Mouse (Mus musculus): ENCODE results near the gene Sp9. TPM values are rescaled to one million over a fixed set of nuclear protein-coding genes. Genes with fewer than 3 reads are reported as not detected.

The Sp9 gene
- polyA plus RNA-seq, 1 experiment from 2014 or later = 0.35 TPM

GRCm38 (mm10) chr2:73272351-73273248 lies 875 bp downstream of the Sp9 start:
- Histone ChIP-seq H3K4me3 (ENCODE audit: low read length) (peak overlapping the region; percentile 36), H3K9me3 (ENCODE audit: control insufficient read depth, low read length) (no peaks in the 10 kb centered on the region), H3K36me3 (ENCODE audit: control insufficient read depth, insufficient read depth, low read length) (no peaks in the 10 kb centered on the region), H3K4me2 (ENCODE audit: low read length) (peak overlapping the region; percentile 51), H3K4me1 (ENCODE audit: control insufficient read depth, insufficient read depth, low read depth, low read length) (peaks cover 21% of the 10 kb centered on the region), H3K27me3 (replicated peaks; ENCODE audit: control insufficient read depth, insufficient read depth, low read length) (peaks cover 28% of the 10 kb centered on the region), H3K9ac (ENCODE audit: low read depth, low read length) (peak overlapping the region; percentile 35), H3K27ac (ENCODE audit: low read depth, low read length) (no peak overlapping the region; the same call in 1 of the 2 replicates)
- WGBS = under 1% methylated on average over 49 of the region's 55 CpGs
- ATAC-seq = no peak

- H3K27me3 ChIP-seq (replicated peaks; ENCODE audit: control insufficient read depth, insufficient read depth, low read length) = peaks cover 24% of the 10 kb centered on the region
- H3K36me3 ChIP-seq (ENCODE audit: control insufficient read depth, insufficient read depth, low read length) = no peaks in the 10 kb centered on the region
- peaks cover 21% of the 10 kb centered on the region for H3K4me1 ChIP-seq (ENCODE audit: control insufficient read depth, insufficient read depth, low read depth, low read length)
- H3K4me2 ChIP-seq (ENCODE audit: low read length) = peak overlapping the region; percentile 51
- peak; percentile 21; the same call in 1 of the 2 replicates for ATAC-seq
- peak overlapping the region; percentile 36 for H3K4me3 ChIP-seq (ENCODE audit: low read length)
- H3K27ac ChIP-seq (ENCODE audit: low read depth, low read length) = no peak overlapping the region; the same call in 1 of the 2 replicates
- H3K9me3 ChIP-seq (ENCODE audit: control insufficient read depth, low read length) = no peaks in the 10 kb centered on the region
- WGBS = under 1% methylated on average over 103 of the region's 110 CpGs
- H3K9ac ChIP-seq (ENCODE audit: low read depth, low read length) = peak overlapping the region; percentile 35
These were observed 1.8 kb downstream of the Sp9 start for GRCm38 (mm10) chr2:73273249-73274118.

GRCm38 (mm10) chr2:73274119-73274920 lies 2.6 kb downstream of the Sp9 start:
- H3K9me3 ChIP-seq (ENCODE audit: control insufficient read depth, low read length) = no peaks in the 10 kb centered on the region
- H3K36me3 ChIP-seq (ENCODE audit: control insufficient read depth, insufficient read depth, low read length) = no peaks in the 10 kb centered on the region
- H3K4me2 ChIP-seq (ENCODE audit: low read length) = peak overlapping the region; percentile 51
- H3K4me3 ChIP-seq (ENCODE audit: low read length) = peak overlapping the region; percentile 36
- no peak for ATAC-seq
- H3K27me3 ChIP-seq (replicated peaks; ENCODE audit: control insufficient read depth, insufficient read depth, low read length) = peaks cover 20% of the 10 kb centered on the region
- no peak overlapping the region for H3K27ac ChIP-seq (ENCODE audit: low read depth, low read length)
- peaks cover 25% of the 10 kb centered on the region for H3K4me1 ChIP-seq (ENCODE audit: control insufficient read depth, insufficient read depth, low read depth, low read length)
- under 1% methylated on average over 85 of the region's 88 CpGs for WGBS
- peak overlapping the region; percentile 41; the same call in 1 of the 2 replicates for H3K9ac ChIP-seq (ENCODE audit: low read depth, low read length)

GRCm38 (mm10) chr2:73275261-73276040 lies 3.7 kb downstream of the Sp9 start:
- WGBS = 12% methylated on average over 8 of the region's 8 CpGs
- H3K27me3 ChIP-seq (replicated peaks; ENCODE audit: control insufficient read depth, insufficient read depth, low read length) = peaks cover 16% of the 10 kb centered on the region

GRCm38 (mm10) chr2:73276141-73276571 lies 4.4 kb downstream of the Sp9 start:
- Histone ChIP-seq H3K4me1 (ENCODE audit: control insufficient read depth, insufficient read depth, low read depth, low read length) (peaks cover 25% of the 10 kb centered on the region), H3K9me3 (ENCODE audit: control insufficient read depth, low read length) (no peaks in the 10 kb centered on the region), H3K9ac (ENCODE audit: low read depth, low read length) (no peak overlapping the region), H3K36me3 (ENCODE audit: control insufficient read depth, insufficient read depth, low read length) (no peaks in the 10 kb centered on the region), H3K4me3 (ENCODE audit: low read length) (no peak overlapping the region), H3K27me3 (replicated peaks; ENCODE audit: control insufficient read depth, insufficient read depth, low read length) (peaks cover 11% of the 10 kb centered on the region), H3K4me2 (ENCODE audit: low read length) (no peak overlapping the region), H3K27ac (ENCODE audit: low read depth, low read length) (no peak overlapping the region)
- no peak for ATAC-seq
- 2% methylated on average over 6 of the region's 6 CpGs for WGBS

More at GRCm38 (mm10) chr2:73275261-73276040, 3.7 kb downstream of the Sp9 start:
- no peak overlapping the region for H3K4me3 ChIP-seq (ENCODE audit: low read length)
- no peak overlapping the region for H3K9ac ChIP-seq (ENCODE audit: low read depth, low read length)
- no peak for ATAC-seq
- no peak overlapping the region for H3K4me2 ChIP-seq (ENCODE audit: low read length)
- H3K9me3 ChIP-seq (ENCODE audit: control insufficient read depth, low read length) = no peaks in the 10 kb centered on the region
- H3K36me3 ChIP-seq (ENCODE audit: control insufficient read depth, insufficient read depth, low read length) = no peaks in the 10 kb centered on the region
- H3K4me1 ChIP-seq (ENCODE audit: control insufficient read depth, insufficient read depth, low read depth, low read length) = peaks cover 25% of the 10 kb centered on the region
- H3K27ac ChIP-seq (ENCODE audit: low read depth, low read length) = no peak overlapping the region

GRCm38 (mm10) chr2:73277021-73277708 lies 5.4 kb downstream of the Sp9 start:
- Histone ChIP-seq H3K27me3 (replicated peaks; ENCODE audit: control insufficient read depth, insufficient read depth, low read length) (peaks cover 14% of the 10 kb centered on the region), H3K27ac (ENCODE audit: low read depth, low read length) (peak overlapping the region; percentile 14; the same call in 1 of the 2 replicates), H3K36me3 (ENCODE audit: control insufficient read depth, insufficient read depth, low read length) (no peaks in the 10 kb centered on the region), H3K9me3 (ENCODE audit: control insufficient read depth, low read length) (no peaks in the 10 kb centered on the region), H3K4me1 (ENCODE audit: control insufficient read depth, insufficient read depth, low read depth, low read length) (peaks cover 25% of the 10 kb centered on the region), H3K9ac (ENCODE audit: low read depth, low read length) (no peak overlapping the region), H3K4me2 (ENCODE audit: low read length) (peak overlapping the region; percentile 35; the same call in 1 of the 2 replicates), H3K4me3 (ENCODE audit: low read length) (peak overlapping the region; percentile 18)
- no peak for ATAC-seq
- 1% methylated on average over 38 of the region's 38 CpGs for WGBS

GRCm38 (mm10) chr2:73277709-73278075 lies 6.0 kb downstream of the Sp9 start:
- peaks cover 15% of the 10 kb centered on the region for H3K27me3 ChIP-seq (replicated peaks; ENCODE audit: control insufficient read depth, insufficient read depth, low read length)

More at GRCm38 (mm10) chr2:73277709-73278075, 6.0 kb downstream of the Sp9 start:
- 2% methylated on average over 18 of the region's 18 CpGs for WGBS
- H3K27ac ChIP-seq (ENCODE audit: low read depth, low read length) = peak overlapping the region; percentile 14; the same call in 1 of the 2 replicates
- no peaks in the 10 kb centered on the region for H3K36me3 ChIP-seq (ENCODE audit: control insufficient read depth, insufficient read depth, low read length)
- H3K9ac ChIP-seq (ENCODE audit: low read depth, low read length) = no peak overlapping the region
- no peak for ATAC-seq
- peaks cover 23% of the 10 kb centered on the region for H3K4me1 ChIP-seq (ENCODE audit: control insufficient read depth, insufficient read depth, low read depth, low read length)
- peak overlapping the region; percentile 35; the same call in 1 of the 2 replicates for H3K4me2 ChIP-seq (ENCODE audit: low read length)
- H3K4me3 ChIP-seq (ENCODE audit: low read length) = peak overlapping the region; percentile 18
- H3K9me3 ChIP-seq (ENCODE audit: control insufficient read depth, low read length) = no peaks in the 10 kb centered on the region

Data from hindbrain, embryonic 16.5 days (tissue).